Mouse (Mus musculus) bone marrow, adult 2 months (tissue): ENCODE data around the gene Btbd10. TPM values are rescaled to one million over a fixed set of nuclear protein-coding genes. Genes with fewer than 3 reads are reported as not detected.

ENCODE experiments used
- H3K27ac ChIP-seq: fragments of 200-500 bp; 2 replicates; pipeline ENCODE4 v1.5.1; 2012; ENCODE audit warnings: low read depth, mild to moderate bottlenecking, control low read depth, inconsistent platforms, low read length; ENCODE audit not compliant: control insufficient read depth, poor library complexity, insufficient read depth
- H3K4me1 ChIP-seq: fragments of 200-500 bp; 2 replicates; pipeline ENCODE4 v1.6.1; 2011; ENCODE audit warnings: low read length; ENCODE audit not compliant: control insufficient read depth, insufficient read depth
- H3K4me3 ChIP-seq: fragments of 200-500 bp; replicated peaks from 2 replicates; pipeline ENCODE3; 2011; ENCODE audit warnings: mild to moderate bottlenecking, low read depth, low read length, control low read depth; ENCODE audit not compliant: control insufficient read depth
- CTCF ChIP-seq: fragments of 200-500 bp; IDR thresholded peaks from 2 replicates; pipeline ENCODE4 v1.5.1; 2011; ENCODE audit warnings: low read length, control low read depth; ENCODE audit not compliant: control insufficient read depth, insufficient read depth
- POLR2A ChIP-seq: fragments of 200-500 bp; IDR thresholded peaks from 2 replicates; pipeline ENCODE4 v1.6.1; 2011; ENCODE audit warnings: low read depth, mild to moderate bottlenecking, control low read depth, low read length, borderline replicate concordance; ENCODE audit not compliant: control insufficient read depth
- WGBS: fragments of 180-500 bp; shearing (Covaris S2); methylation state at CpG from one replicate; pipeline ENCODE4 v1.1.7; 2018; 5-methylcytosine and 5-hydroxymethylcytosine counted together
- polyA plus RNA-seq: library from polyadenylated mRNA; stranded (reverse); fragments of >200 nt; gene quantifications from 2 replicates; pipeline ENCODE4 v1.2.4, GENCODE M21; 2011; ENCODE audit warnings: low replicate concordance; ENCODE audit not compliant: missing spikeins, insufficient read depth, insufficient read length

Btbd10 gene
- polyA plus RNA-seq, 1 experiment, result 10.4 TPM

GRCm38 (mm10) chr7:113320128-113320527 lies 49.1 kb downstream of the Btbd10 start:
- no peak overlapping the region for H3K27ac ChIP-seq
- TF ChIP-seq POLR2A, result no peak
- TF ChIP-seq CTCF, result no peak
- 82% methylated on average over 1 of the region's 1 CpGs for WGBS
- no peak overlapping the region for H3K4me3 ChIP-seq
- no peaks in the 10 kb centered on the region for H3K4me1 ChIP-seq

GRCm38 (mm10) chr7:113311784-113312183 lies 57.4 kb downstream of the Btbd10 start:
- WGBS, result 18% methylated on average over 2 of the region's 2 CpGs
- no peak overlapping the region for H3K4me3 ChIP-seq
- H3K27ac ChIP-seq, result no peak overlapping the region
- no peak for TF ChIP-seq CTCF
- no peak for TF ChIP-seq POLR2A
- no peaks in the 10 kb centered on the region; the same call in 1 of the 2 replicates for H3K4me1 ChIP-seq

- Histone ChIP-seq H3K4me3 (no peak overlapping the region), H3K27ac (no peak overlapping the region), H3K4me1 (no peaks in the 10 kb centered on the region; the same call in 1 of the 2 replicates)
- 90% methylated on average over 3 of the region's 3 CpGs for WGBS
- TF ChIP-seq CTCF (no peak), POLR2A (no peak)
These were observed 59.1 kb downstream of the Btbd10 start for GRCm38 (mm10) chr7:113310136-113310535.

GRCm38 (mm10) chr7:113297813-113298212 lies 71.4 kb downstream of the Btbd10 start:
- Histone ChIP-seq H3K27ac (no peak overlapping the region), H3K4me3 (no peak overlapping the region), H3K4me1 (peaks cover 7% of the 10 kb centered on the region)
- no peak for TF ChIP-seq CTCF
- TF ChIP-seq POLR2A, result no peak
- 76% methylated on average over 4 of the region's 4 CpGs for WGBS

- peaks cover 7% of the 10 kb centered on the region for H3K4me1 ChIP-seq
- WGBS, result 1% methylated on average over 17 of the region's 17 CpGs
These were observed 73.9 kb downstream of the Btbd10 start for GRCm38 (mm10) chr7:113295077-113295890.

GRCm38 (mm10) chr7:113294598-113294997 lies 74.6 kb downstream of the Btbd10 start:
- 17% methylated on average over 6 of the region's 6 CpGs for WGBS
- Histone ChIP-seq H3K27ac (peak overlapping the region; percentile 41), H3K4me3 (no peak overlapping the region), H3K4me1 (peaks cover 7% of the 10 kb centered on the region)
- TF ChIP-seq POLR2A (no peak), CTCF (no peak)

More at GRCm38 (mm10) chr7:113295077-113295890, 73.9 kb downstream of the Btbd10 start:
- H3K27ac ChIP-seq, result peak overlapping the region; percentile 87
- peak overlapping the region; percentile 64 for H3K4me3 ChIP-seq
- TF ChIP-seq CTCF (0 out of 2 replicates have a peak, but pooled peaks have one; percentile 16), POLR2A (no peak; the same call in 1 of the 2 replicates)

- Histone ChIP-seq H3K27ac (no peak overlapping the region), H3K4me1 (peaks cover 7% of the 10 kb centered on the region), H3K4me3 (no peak overlapping the region)
- 61% methylated on average over 4 of the region's 4 CpGs for WGBS
- TF ChIP-seq POLR2A (no peak), CTCF (no peak)
These were observed 77.0 kb downstream of the Btbd10 start for GRCm38 (mm10) chr7:113292193-113292592.

- no peak overlapping the region for H3K27ac ChIP-seq
- H3K4me1 ChIP-seq, result peaks cover 7% of the 10 kb centered on the region
- 65% methylated on average over 5 of the region's 5 CpGs for WGBS
- TF ChIP-seq POLR2A (no peak), CTCF (no peak)
- no peak overlapping the region for H3K4me3 ChIP-seq
These were observed 77.5 kb downstream of the Btbd10 start for GRCm38 (mm10) chr7:113291741-113292140.

GRCm38 (mm10) chr7:113289211-113289610 lies 80.0 kb downstream of the Btbd10 start:
- 61% methylated on average over 1 of the region's 1 CpGs for WGBS

More at GRCm38 (mm10) chr7:113289211-113289610, 80.0 kb downstream of the Btbd10 start:
- Histone ChIP-seq H3K4me1 (peaks cover 5% of the 10 kb centered on the region), H3K27ac (no peak overlapping the region), H3K4me3 (no peak overlapping the region)
- no peak for TF ChIP-seq CTCF
- TF ChIP-seq POLR2A, result no peak
